Mouse (Mus musculus) MEL (cell line): ENCODE data around the gene Atp13a3.

Experiments used
- CTCF ChIP-seq, 3 experiments: IDR thresholded peaks in 2 of 3; conservative IDR thresholded peaks in 1 of 3; 2 replicates each; pipeline ENCODE4 v1.5.1; 2011 to 2012; ENCODE audit warnings: low read length in 3 of 3, low read depth in 2 of 3, mild to moderate bottlenecking in 2 of 3, improper control_type of control experiment in 1 of 3, inconsistent platforms in 1 of 3, mixed read lengths in 1 of 3, moderate library complexity in 1 of 3; ENCODE audit not compliant: control insufficient read depth in 1 of 3, insufficient read depth in 1 of 3, poor library complexity in 1 of 3, severe bottlenecking in 1 of 3
- EP300 ChIP-seq, 2 experiments: IDR thresholded peaks; 2 replicates each; pipeline ENCODE4 v1.6.1; 2011; ENCODE audit warnings: improper control_type of control experiment in 2 of 2, low read length in 2 of 2, low read depth in 1 of 2, mild to moderate bottlenecking in 1 of 2
- POLR2A ChIP-seq, 2 experiments: IDR thresholded peaks; 2 replicates each; pipeline ENCODE4 v1.6.1; 2011 to 2012; ENCODE audit warnings: low read length in 2 of 2, mild to moderate bottlenecking in 2 of 2, control low read depth in 1 of 2, improper control_type of control experiment in 1 of 2, low read depth in 1 of 2, moderate library complexity in 1 of 2; ENCODE audit not compliant: control insufficient read depth in 1 of 2, insufficient read depth in 1 of 2, poor library complexity in 1 of 2
- POLR2AphosphoS2 ChIP-seq: IDR thresholded peaks from 2 replicates; pipeline ENCODE4 v1.6.1; 2011; ENCODE audit warnings: low read length, improper control_type of control experiment
- POLR2AphosphoS5 ChIP-seq: IDR thresholded peaks from 2 replicates; pipeline ENCODE4 v1.6.1; 2012; ENCODE audit warnings: low read depth, borderline replicate concordance, mild to moderate bottlenecking, inconsistent platforms, low read length, moderate library complexity, mixed read lengths
- RCOR1 ChIP-seq: IDR thresholded peaks from 2 replicates; pipeline ENCODE4 v1.6.1; 2012; ENCODE audit warnings: low read depth, mild to moderate bottlenecking, inconsistent platforms, low read length, improper control_type of control experiment

DNA sequence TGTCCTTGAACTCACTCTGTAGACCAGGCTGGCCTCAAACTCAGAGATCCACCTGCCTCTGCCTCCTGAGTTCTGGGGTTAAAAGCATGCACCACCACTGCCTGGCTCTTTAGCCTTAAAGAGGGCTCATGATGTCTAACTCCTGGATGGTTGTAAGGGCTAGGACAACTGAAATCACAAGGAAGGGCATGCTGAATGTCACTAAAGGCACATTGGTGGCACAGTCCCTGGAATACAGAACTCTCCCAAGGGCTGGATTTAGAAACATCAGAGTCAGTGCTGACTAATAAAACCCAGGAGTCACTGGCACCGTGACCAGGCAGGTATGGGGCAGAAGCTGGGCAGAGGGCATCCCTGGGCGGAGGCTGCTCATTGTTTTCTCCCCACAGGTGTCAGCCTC, 102.4 kb downstream of the Atp13a3 start:
- TF ChIP-seq POLR2AphosphoS2, result 0 out of 2 replicates have a peak, but pooled peaks have one; percentile 6
- no peak for TF ChIP-seq CTCF (IDR thresholded peaks at IDR 0.05 in 2 of 3, conservative IDR thresholded peaks at IDR 0.05 in 1 of 3; ENCODE audit: control insufficient read depth in 1 of 3, insufficient read depth in 1 of 3, low read depth in 2 of 3, low read length in 3 of 3, poor library complexity in 1 of 3, severe bottlenecking in 1 of 3)
- TF ChIP-seq EP300 (IDR thresholded peaks at IDR 0.05; ENCODE audit: low read depth in 1 of 2, low read length in 2 of 2), result no peak
- TF ChIP-seq POLR2AphosphoS5, result no peak
- no peak for TF ChIP-seq RCOR1
- no peak for TF ChIP-seq POLR2A (IDR thresholded peaks at IDR 0.05; ENCODE audit: control insufficient read depth in 1 of 2, insufficient read depth in 1 of 2, low read depth in 1 of 2, low read length in 2 of 2, poor library complexity in 1 of 2)
